Mouse (Mus musculus) MEL (cell line): ENCODE measurements around the gene Nrsn2. TPM values are rescaled to one million over a fixed set of nuclear protein-coding genes. Genes with fewer than 3 reads are reported as not detected.

ENCODE experiments used
- DNase-seq: peaks from one replicate; pipeline ENCODE4 v3.0.0; 2011; ENCODE audit warnings: low read depth, low spot score
- H3K27ac ChIP-seq: 2 replicates; pipeline ENCODE4 v1.5.1; 2012; ENCODE audit warnings: low read depth, mild to moderate bottlenecking, control low read depth, low read length, moderate library complexity; ENCODE audit not compliant: control insufficient read depth
- H3K27me3 ChIP-seq, 2 experiments: fragments of 150-350 bp in 1 of 2; sonication (generic) in 1 of 2; 2 replicates each; pipeline ENCODE4 v1.6.1; 2012; ENCODE audit warnings: low read length in 2 of 2, mild to moderate bottlenecking in 2 of 2, improper control_type of control experiment in 1 of 2, moderate library complexity in 1 of 2; ENCODE audit not compliant: insufficient read depth in 2 of 2, control insufficient read depth in 1 of 2
- H3K36me3 ChIP-seq, 2 experiments: 2 replicates each; pipeline ENCODE4 v1.6.1; 2012 to 2014; ENCODE audit warnings: low read length in 2 of 2, improper control_type of control experiment in 1 of 2, inconsistent platforms in 1 of 2, mild to moderate bottlenecking in 1 of 2; ENCODE audit not compliant: insufficient read depth in 2 of 2, control insufficient read depth in 1 of 2
- H3K4me1 ChIP-seq, 2 experiments: fragments of 150-350 bp in 1 of 2; sonication (generic) in 1 of 2; 2 replicates each; pipeline ENCODE4 v1.6.1; 2012; ENCODE audit warnings: low read length in 2 of 2, improper control_type of control experiment in 1 of 2, mild to moderate bottlenecking in 1 of 2; ENCODE audit not compliant: insufficient read depth in 2 of 2, control insufficient read depth in 1 of 2
- H3K4me3 ChIP-seq, 2 experiments: fragments of 150-350 bp in 1 of 2; sonication (generic) in 1 of 2; 2 replicates each; pipeline ENCODE4 v1.5.1; 2012; ENCODE audit warnings: low read depth in 2 of 2, low read length in 2 of 2, mild to moderate bottlenecking in 2 of 2, moderate library complexity in 2 of 2, control low read depth in 1 of 2, improper control_type of control experiment in 1 of 2; ENCODE audit not compliant: control insufficient read depth in 1 of 2, insufficient read depth in 1 of 2
- H3K79me2 ChIP-seq: 2 replicates; pipeline ENCODE4 v1.6.1; 2012; ENCODE audit warnings: mild to moderate bottlenecking, low read length, moderate library complexity; ENCODE audit not compliant: control insufficient read depth, poor library complexity, insufficient read depth
- H3K9ac ChIP-seq: 2 replicates; pipeline ENCODE4 v1.6.1; 2012; ENCODE audit warnings: low read depth, mild to moderate bottlenecking, control low read depth, low read length, moderate library complexity; ENCODE audit not compliant: control insufficient read depth, poor library complexity, severe bottlenecking
- H3K9me3 ChIP-seq: fragments of 150-350 bp; sonication (generic); replicated peaks from 2 replicates; pipeline ENCODE4 v1.6.1; 2012; ENCODE audit warnings: mild to moderate bottlenecking, low read length, improper control_type of control experiment, moderate library complexity; ENCODE audit not compliant: insufficient read depth
- BHLHE40 ChIP-seq: IDR thresholded peaks from 2 replicates; pipeline ENCODE4 v1.6.1; 2012; ENCODE audit warnings: low read depth, mild to moderate bottlenecking, inconsistent platforms, low read length, improper control_type of control experiment, borderline replicate concordance
- CHD1 ChIP-seq: IDR thresholded peaks from 2 replicates; pipeline ENCODE4 v1.6.1; 2012; ENCODE audit warnings: low read depth, mild to moderate bottlenecking, inconsistent platforms, low read length, improper control_type of control experiment
- CHD2 ChIP-seq: IDR thresholded peaks from 2 replicates; pipeline ENCODE4 v1.6.1; 2011; ENCODE audit warnings: low read length, improper control_type of control experiment
- CTCF ChIP-seq, 3 experiments: IDR thresholded peaks in 2 of 3; conservative IDR thresholded peaks in 1 of 3; 2 replicates each; pipeline ENCODE4 v1.5.1; 2011 to 2012; ENCODE audit warnings: low read length in 3 of 3, low read depth in 2 of 3, mild to moderate bottlenecking in 2 of 3, improper control_type of control experiment in 1 of 3, inconsistent platforms in 1 of 3, mixed read lengths in 1 of 3, moderate library complexity in 1 of 3; ENCODE audit not compliant: control insufficient read depth in 1 of 3, insufficient read depth in 1 of 3, poor library complexity in 1 of 3, severe bottlenecking in 1 of 3
- E2F4 ChIP-seq: IDR thresholded peaks from 2 replicates; pipeline ENCODE4 v1.6.1; 2011; ENCODE audit warnings: low read depth, low read length, improper control_type of control experiment, borderline replicate concordance
- EP300 ChIP-seq, 2 experiments: IDR thresholded peaks; 2 replicates each; pipeline ENCODE4 v1.6.1; 2011; ENCODE audit warnings: improper control_type of control experiment in 2 of 2, low read length in 2 of 2, low read depth in 1 of 2, mild to moderate bottlenecking in 1 of 2
- ETS1 ChIP-seq: IDR thresholded peaks from 2 replicates; pipeline ENCODE4 v1.6.1; 2012; ENCODE audit warnings: low read depth, mild to moderate bottlenecking, inconsistent platforms, low read length, improper control_type of control experiment, moderate library complexity
- GABPA ChIP-seq: IDR thresholded peaks from 2 replicates; pipeline ENCODE4 v1.6.1; 2012; ENCODE audit warnings: low read depth, mild to moderate bottlenecking, inconsistent platforms, low read length, improper control_type of control experiment, moderate library complexity
- GATA1 ChIP-seq: IDR thresholded peaks from 2 replicates; pipeline ENCODE4 v1.6.1; 2011; ENCODE audit warnings: low read depth, low read length, improper control_type of control experiment
- KAT2A ChIP-seq: conservative IDR thresholded peaks from 2 replicates; pipeline ENCODE4 v1.6.1; 2012; ENCODE audit warnings: low read depth, low read length, improper control_type of control experiment, inconsistent platforms
- MAFK ChIP-seq: IDR thresholded peaks from 2 replicates; pipeline ENCODE4 v1.6.1; 2011; ENCODE audit warnings: low read depth, mild to moderate bottlenecking, low read length, improper control_type of control experiment, borderline replicate concordance
- MAX ChIP-seq: IDR thresholded peaks from 2 replicates; pipeline ENCODE4 v1.6.1; 2011; ENCODE audit warnings: low read length, improper control_type of control experiment
- MAZ ChIP-seq: IDR thresholded peaks from 2 replicates; pipeline ENCODE4 v1.6.1; 2012; ENCODE audit warnings: low read depth, mild to moderate bottlenecking, inconsistent platforms, low read length, improper control_type of control experiment
- MEF2A ChIP-seq: IDR thresholded peaks from 2 replicates; pipeline ENCODE4 v1.6.1; 2014; ENCODE audit warnings: low read depth, mild to moderate bottlenecking, inconsistent platforms, low read length, improper control_type of control experiment; ENCODE audit not compliant: poor library complexity, insufficient replicate concordance, severe bottlenecking; ENCODE audit errors: extremely low read depth
- MYC ChIP-seq: IDR thresholded peaks from 2 replicates; pipeline ENCODE4 v1.6.1; 2011; ENCODE audit warnings: low read depth, mild to moderate bottlenecking, low read length, improper control_type of control experiment, moderate library complexity
- NELFE ChIP-seq: IDR thresholded peaks from 2 replicates; pipeline ENCODE4 v1.6.1; 2011; ENCODE audit warnings: low read depth, low read length, improper control_type of control experiment
- NRF1 ChIP-seq: IDR thresholded peaks from 2 replicates; pipeline ENCODE4 v1.6.1; 2014; ENCODE audit warnings: low read depth, mild to moderate bottlenecking, inconsistent platforms, low read length, improper control_type of control experiment, moderate library complexity; ENCODE audit not compliant: poor library complexity, insufficient read depth, severe bottlenecking
- POLR2A ChIP-seq, 2 experiments: IDR thresholded peaks; 2 replicates each; pipeline ENCODE4 v1.6.1; 2011 to 2012; ENCODE audit warnings: low read length in 2 of 2, mild to moderate bottlenecking in 2 of 2, control low read depth in 1 of 2, improper control_type of control experiment in 1 of 2, low read depth in 1 of 2, moderate library complexity in 1 of 2; ENCODE audit not compliant: control insufficient read depth in 1 of 2, insufficient read depth in 1 of 2, poor library complexity in 1 of 2
- POLR2AphosphoS2 ChIP-seq: IDR thresholded peaks from 2 replicates; pipeline ENCODE4 v1.6.1; 2011; ENCODE audit warnings: low read length, improper control_type of control experiment
- POLR2AphosphoS5 ChIP-seq: IDR thresholded peaks from 2 replicates; pipeline ENCODE4 v1.6.1; 2012; ENCODE audit warnings: low read depth, borderline replicate concordance, mild to moderate bottlenecking, inconsistent platforms, low read length, moderate library complexity, mixed read lengths
- RCOR1 ChIP-seq: IDR thresholded peaks from 2 replicates; pipeline ENCODE4 v1.6.1; 2012; ENCODE audit warnings: low read depth, mild to moderate bottlenecking, inconsistent platforms, low read length, improper control_type of control experiment
- SIN3A ChIP-seq: IDR thresholded peaks from 2 replicates; pipeline ENCODE4 v1.6.1; 2012; ENCODE audit warnings: low read length, improper control_type of control experiment, inconsistent platforms
- SMC3 ChIP-seq: IDR thresholded peaks from 2 replicates; pipeline ENCODE4 v1.6.1; 2011; ENCODE audit warnings: low read depth, low read length, improper control_type of control experiment
- TAL1 ChIP-seq: IDR thresholded peaks from 2 replicates; pipeline ENCODE4 v1.6.1; 2012; ENCODE audit warnings: mild to moderate bottlenecking, inconsistent platforms, low read length, moderate library complexity, mixed read lengths
- TCF12 ChIP-seq: IDR thresholded peaks from 2 replicates; pipeline ENCODE4 v1.6.1; 2014; ENCODE audit warnings: low read depth, mild to moderate bottlenecking, inconsistent platforms, low read length, improper control_type of control experiment, moderate library complexity
- UBTF ChIP-seq: IDR thresholded peaks from 2 replicates; pipeline ENCODE4 v1.6.1; 2012; ENCODE audit warnings: low read depth, mild to moderate bottlenecking, inconsistent platforms, low read length, improper control_type of control experiment, moderate library complexity, borderline replicate concordance; ENCODE audit not compliant: insufficient read depth
- USF1 ChIP-seq: IDR thresholded peaks from 2 replicates; pipeline ENCODE4 v1.6.1; 2014; ENCODE audit warnings: low read depth, mild to moderate bottlenecking, inconsistent platforms, low read length, improper control_type of control experiment, moderate library complexity
- USF2 ChIP-seq, 2 experiments: IDR thresholded peaks; 2 replicates each; pipeline ENCODE4 v1.6.1; 2011 to 2012; ENCODE audit warnings: improper control_type of control experiment in 2 of 2, low read length in 2 of 2, borderline replicate concordance in 1 of 2, inconsistent platforms in 1 of 2, low read depth in 1 of 2, mild to moderate bottlenecking in 1 of 2; ENCODE audit not compliant: insufficient read depth in 1 of 2
- ZC3H11A ChIP-seq: IDR thresholded peaks from 2 replicates; pipeline ENCODE4 v1.6.1; 2012; ENCODE audit warnings: low read depth, mild to moderate bottlenecking, inconsistent platforms, low read length, improper control_type of control experiment
- ZMIZ1 ChIP-seq: IDR thresholded peaks from 2 replicates; pipeline ENCODE4 v1.6.1; 2012; ENCODE audit warnings: low read depth, mild to moderate bottlenecking, inconsistent platforms, low read length, improper control_type of control experiment, moderate library complexity
- ZNF384 ChIP-seq: IDR thresholded peaks from 2 replicates; pipeline ENCODE4 v1.6.1; 2012; ENCODE audit warnings: low read depth, mild to moderate bottlenecking, inconsistent platforms, low read length, improper control_type of control experiment
- polyA plus RNA-seq, 2 experiments: library from polyadenylated mRNA; stranded (reverse) in 1 of 2; unstranded in 1 of 2; fragments of >175 nt in 1 of 2; fragments of >200 nt in 1 of 2; gene quantifications; 2 replicates each; pipeline versions ENCODE4 v1.2.1 to v1.2.4; 2012; ENCODE audit warnings: low replicate concordance in 2 of 2, low read depth in 1 of 2; ENCODE audit not compliant: insufficient read length in 2 of 2, insufficient read depth in 1 of 2, missing spikeins in 1 of 2
- total RNA-seq: library from RNA; depleted of rRNA; stranded (reverse); fragments of 300-350 nt; gene quantifications from 2 replicates; pipeline ENCODE4 v1.2.3, GENCODE M21; 2012

Nrsn2 gene
- total and polyA plus RNA-seq, 3 experiments: not detected

DNA sequence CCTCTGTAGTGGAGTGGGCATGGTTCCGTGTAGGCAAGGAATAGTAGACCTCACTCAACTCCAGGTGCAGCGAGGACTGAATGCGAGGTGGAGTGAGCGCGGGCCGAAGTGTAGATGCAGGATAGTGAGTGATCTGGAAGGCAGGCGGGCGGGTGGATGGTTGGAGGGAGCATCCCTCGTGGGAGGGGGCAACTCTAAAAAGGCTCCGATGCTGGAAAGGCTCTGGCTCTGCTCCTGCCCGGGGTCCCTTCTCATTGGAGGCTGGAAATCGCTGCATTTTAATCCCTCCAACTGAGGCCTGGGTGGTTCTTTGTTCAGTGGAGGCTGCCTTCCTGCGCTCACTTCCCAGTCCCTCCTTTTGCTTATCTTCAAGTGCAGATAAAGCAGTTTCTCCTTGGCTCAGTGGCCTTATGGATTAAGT is 22.7 kb upstream of the Nrsn2 start:
- peaks cover 14% of the 10 kb centered on the region for H3K79me2 ChIP-seq
- peaks cover 0 to 3% of the 10 kb centered on the region in 2 experiments; a peak in 1 of 4 replicates for H3K36me3 ChIP-seq
- H3K9ac ChIP-seq: peak overlapping the region; percentile 42
- no peak overlapping the region for H3K27ac ChIP-seq
- H3K9me3 ChIP-seq: no peaks in the 10 kb centered on the region
- H3K27me3 ChIP-seq: no peaks in the 10 kb centered on the region
- peak overlapping the region; percentile 58 to 66 for H3K4me3 ChIP-seq
- DNase-seq: no peak
- H3K4me1 ChIP-seq: peaks cover 0 to 18% of the 10 kb centered on the region in 2 experiments; a peak in 3 of 4 replicates
- TF ChIP-seq EP300 (IDR thresholded peaks at IDR 0.05; ENCODE audit: low read depth in 1 of 2, low read length in 2 of 2): peak in 1 of 2 experiments; percentile 27; a peak in 1 of 4 replicates
- TF ChIP-seq UBTF: no peak
- 0 out of 2 replicates have a peak, but pooled peaks have one; percentile 9 for TF ChIP-seq MAZ
- TF ChIP-seq ETS1: 0 out of 2 replicates have a peak, but pooled peaks have one; percentile 18
- no peak for TF ChIP-seq CHD2
- TF ChIP-seq POLR2AphosphoS5: no peak
- peak; percentile 53 for TF ChIP-seq GATA1

DNA sequence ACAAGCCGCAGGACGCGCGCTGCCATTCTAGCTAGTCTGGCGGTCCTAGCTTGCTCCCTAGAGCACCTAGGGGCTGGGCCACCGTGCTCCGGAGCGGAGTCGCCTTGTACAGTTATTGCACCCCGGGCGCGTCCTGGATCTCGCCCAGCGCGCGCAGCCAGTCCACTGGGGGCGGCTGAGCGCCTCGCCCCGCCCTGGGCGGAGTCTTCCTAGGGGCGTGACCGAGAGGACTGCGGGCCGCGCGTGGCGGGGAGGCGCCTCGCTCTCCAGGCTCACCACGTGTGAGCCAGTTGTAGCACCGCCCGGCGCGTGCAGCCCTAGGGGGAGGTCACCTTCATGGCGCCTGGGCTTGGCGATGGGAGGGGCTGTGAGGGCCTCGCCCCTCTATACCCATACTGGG is 22.3 kb upstream of the Nrsn2 start:
- peak; percentile 97 for DNase-seq
- peaks cover 0 to 6% of the 10 kb centered on the region in 2 experiments; a peak in 1 of 4 replicates for H3K36me3 ChIP-seq
- H3K27me3 ChIP-seq: no peaks in the 10 kb centered on the region
- peak overlapping the region; percentile 75 for H3K9ac ChIP-seq
- peak overlapping the region; percentile 66 to 71 for H3K4me3 ChIP-seq
- H3K27ac ChIP-seq: peak overlapping the region; percentile 70
- peaks cover 14% of the 10 kb centered on the region for H3K79me2 ChIP-seq
- peaks cover 0 to 21% of the 10 kb centered on the region in 2 experiments; a peak in 3 of 4 replicates for H3K4me1 ChIP-seq
- H3K9me3 ChIP-seq: no peaks in the 10 kb centered on the region
- TF ChIP-seq POLR2AphosphoS2 (no peak), MAFK (no peak), ZMIZ1 (no peak), KAT2A (no peak), USF1 (peak; percentile 69), CHD1 (no peak), POLR2A (IDR thresholded peaks at IDR 0.05; ENCODE audit: control insufficient read depth in 1 of 2, insufficient read depth in 1 of 2, low read depth in 1 of 2, low read length in 2 of 2, poor library complexity in 1 of 2) (peak; percentile 20 to 58; a peak in 2 of 4 replicates), SIN3A (peak; percentile 54; the same call in 1 of the 2 replicates), ZNF384 (no peak), TAL1 (no peak), NRF1 (peak; percentile 58), MEF2A (no peak), TCF12 (0 out of 2 replicates have a peak, but pooled peaks have one; percentile 5), E2F4 (no peak; the same call in 1 of the 2 replicates), BHLHE40 (peak; percentile 61; the same call in 1 of the 2 replicates), ZC3H11A (no peak), GABPA (no peak), NELFE (0 out of 2 replicates have a peak, but pooled peaks have one; percentile 18), MYC (peak; percentile 75), RCOR1 (no peak), SMC3 (no peak), USF2 (IDR thresholded peaks at IDR 0.05; ENCODE audit: borderline replicate concordance in 1 of 2, insufficient read depth in 1 of 2, low read depth in 1 of 2, low read length in 2 of 2) (no peak), MAX (peak; percentile 91), CHD2 (no peak), CTCF (IDR thresholded peaks at IDR 0.05 in 2 of 3, conservative IDR thresholded peaks at IDR 0.05 in 1 of 3; ENCODE audit: control insufficient read depth in 1 of 3, insufficient read depth in 1 of 3, low read depth in 2 of 3, low read length in 3 of 3, poor library complexity in 1 of 3, severe bottlenecking in 1 of 3) (no peak)
